Mouse (Mus musculus) small intestine, adult 2 months (tissue): ENCODE results near the gene Zfp287. TPM values are rescaled to one million over a fixed set of nuclear protein-coding genes. Genes with fewer than 3 reads are reported as not detected.
A peak's percentile ranks its signal among the peaks of the same experiment; 100 is the strongest.
"Not testable (repeated sequence)": the region's sequence is repeated elsewhere in the genome, so short reads cannot be mapped to it uniquely, and the experiment has no call there.

Experiments
- H3K27ac ChIP-seq: fragments of 200-500 bp; 2 replicates; pipeline ENCODE4 v1.5.1; 2012; ENCODE audit warnings: low read depth, low read length, control low read depth, inconsistent platforms; ENCODE audit not compliant: insufficient read depth
- H3K27me3 ChIP-seq: fragments of 200-500 bp; 2 replicates; pipeline ENCODE4 v1.6.1; 2012; ENCODE audit warnings: mild to moderate bottlenecking, moderate library complexity, low read length, inconsistent platforms; ENCODE audit not compliant: control insufficient read depth, insufficient read depth
- H3K36me3 ChIP-seq: fragments of 200-500 bp; 2 replicates; pipeline ENCODE4 v1.6.1; 2012; ENCODE audit warnings: mild to moderate bottlenecking, low read length, control low read depth, inconsistent platforms; ENCODE audit not compliant: control insufficient read depth, insufficient read depth
- H3K4me1 ChIP-seq: fragments of 200-500 bp; 2 replicates; pipeline ENCODE4 v1.6.1; 2012; ENCODE audit warnings: low read length, inconsistent platforms, mixed read lengths; ENCODE audit not compliant: control insufficient read depth, insufficient read depth, insufficient read length
- H3K4me3 ChIP-seq: fragments of 200-500 bp; 2 replicates; pipeline ENCODE4 v1.5.1; 2012; ENCODE audit warnings: low read depth, mild to moderate bottlenecking, control low read depth, inconsistent platforms, low read length, moderate library complexity
- CTCF ChIP-seq: fragments of 200-500 bp; IDR thresholded peaks from 2 replicates; pipeline ENCODE4 v1.5.1; 2012; ENCODE audit warnings: low read depth, mild to moderate bottlenecking, control low read depth, inconsistent platforms, low read length, moderate library complexity, mixed read lengths; ENCODE audit not compliant: insufficient replicate concordance, insufficient read length; ENCODE audit errors: extremely low read depth
- POLR2A ChIP-seq: fragments of 200-500 bp; IDR thresholded peaks from 2 replicates; pipeline ENCODE4 v1.6.1; 2012; ENCODE audit warnings: low read depth, mild to moderate bottlenecking, control low read depth, inconsistent platforms, low read length, moderate library complexity
- WGBS: fragments of 180-500 bp; shearing (Covaris S2); methylation state at CpG from one replicate; pipeline ENCODE4 v1.1.7; 2018; 5-methylcytosine and 5-hydroxymethylcytosine counted together
- polyA plus RNA-seq: library from polyadenylated mRNA; depleted of rRNA; stranded (reverse); fragments of >200 nt; gene quantifications from 2 replicates; pipeline ENCODE4 v1.2.3, GENCODE M21; 2012

Gene Zfp287
- polyA plus RNA-seq, 1 experiment = 0.39 TPM

DNA sequence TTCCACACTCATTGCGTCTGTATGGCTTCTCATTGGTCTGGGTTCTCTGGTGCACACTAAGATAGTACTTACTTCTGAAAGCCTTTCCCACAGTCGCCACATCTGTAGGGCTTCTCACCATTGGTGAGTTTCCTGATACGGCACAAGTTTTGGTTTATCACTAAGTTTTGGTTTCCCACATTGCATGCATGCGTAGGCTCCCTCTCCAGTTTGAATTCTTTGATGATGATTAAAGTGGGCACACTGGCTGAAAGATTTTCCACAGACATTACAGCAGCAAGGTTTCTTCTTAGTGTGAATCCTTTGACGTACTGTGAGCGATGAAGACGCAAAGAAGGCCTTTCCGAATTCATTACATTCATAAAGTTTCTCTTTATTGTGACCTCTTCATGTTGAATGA, 21.1 kb upstream of the Zfp287 start, which contains the start of gene Gm10428:
Gm10428 (plus strand) TSS at position 321 of the 400 bp plus-strand sequence.
- Histone ChIP-seq H3K27me3 (no peaks in the 10 kb centered on the region), H3K4me1 (peaks cover 3% of the 10 kb centered on the region; the same call in 1 of the 2 replicates), H3K4me3 (no peak within 1 kb of the TSS), H3K27ac (no peak within 1 kb of the TSS), H3K36me3 (no peaks in the 10 kb centered on the region)
- TF ChIP-seq CTCF (no peak), POLR2A (no peak)
- 90% methylated on average over 8 of the region's 8 CpGs for whole genome bisulfite sequencing

DNA sequence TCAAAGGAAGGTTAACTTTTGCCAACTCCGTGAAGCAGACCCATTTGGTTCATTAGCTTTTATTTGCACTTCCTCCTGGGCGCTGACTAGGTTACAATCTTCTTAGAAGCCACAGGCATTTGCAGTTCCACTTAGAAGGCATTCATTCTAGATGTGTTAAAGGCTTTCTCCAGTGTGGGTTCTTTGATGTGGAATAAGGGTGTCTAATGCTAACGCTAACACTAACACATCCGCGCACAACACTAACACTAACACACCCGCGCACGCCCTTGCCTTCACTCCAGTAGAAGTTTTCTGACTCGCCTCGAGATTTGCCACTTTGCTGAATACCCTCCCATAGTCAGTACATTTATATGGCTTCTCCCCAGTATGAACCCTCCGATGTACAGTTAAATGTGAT, 20.5 kb upstream of the Zfp287 start:
- TF ChIP-seq CTCF (no peak), POLR2A (no peak)
- Histone ChIP-seq H3K27ac (no peak overlapping the region), H3K36me3 (no peaks in the 10 kb centered on the region), H3K27me3 (no peaks in the 10 kb centered on the region), H3K4me3 (no peak overlapping the region), H3K4me1 (peaks cover 3% of the 10 kb centered on the region; the same call in 1 of the 2 replicates)
- WGBS = 62% methylated on average over 11 of the region's 11 CpGs

DNA sequence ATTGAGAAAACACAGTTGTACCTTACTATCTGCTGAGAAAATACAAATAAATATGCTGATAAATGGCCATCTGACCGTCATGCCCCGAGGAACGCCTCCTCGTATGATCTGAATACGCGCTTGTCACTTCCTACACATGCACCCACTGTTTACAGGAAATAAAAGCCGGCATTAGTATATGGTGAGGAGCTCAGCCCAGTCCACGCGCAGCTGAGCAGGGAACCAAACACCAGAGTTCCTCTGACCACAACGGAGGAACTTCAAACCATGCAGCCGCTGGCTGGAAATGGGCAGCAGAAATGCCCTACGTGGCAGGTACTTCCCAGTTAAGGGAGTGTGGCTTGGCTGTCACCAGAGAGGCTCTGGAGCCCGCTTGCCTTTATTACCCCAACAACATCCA, 17.7 kb upstream of the Zfp287 start:
- 75% methylated on average over 13 of the region's 13 CpGs for WGBS
- not testable (repeated sequence) for H3K4me3 ChIP-seq, H3K36me3 ChIP-seq, H3K27me3 ChIP-seq, H3K27ac ChIP-seq, H3K4me1 ChIP-seq

DNA sequence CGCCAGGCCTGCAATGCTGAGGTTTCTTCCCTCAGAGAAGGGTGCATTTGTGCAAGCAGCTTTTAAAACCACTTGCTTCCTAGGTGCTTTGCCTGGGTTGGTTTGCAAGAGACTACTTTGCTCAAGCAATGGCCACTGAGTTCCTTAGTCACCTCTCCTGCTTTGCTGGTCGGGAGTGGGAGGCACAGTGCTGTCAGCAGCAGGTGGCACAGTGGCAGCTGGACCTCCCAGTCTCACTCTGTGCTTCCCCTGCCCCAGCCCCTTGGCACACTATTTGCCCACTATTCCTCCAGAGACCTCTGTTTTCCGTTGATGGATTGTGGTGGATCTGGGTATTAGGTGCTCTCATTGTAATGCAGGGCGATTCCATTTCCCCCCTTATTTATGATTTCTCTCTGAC, 16.4 kb upstream of the Zfp287 start:
- Histone ChIP-seq H3K27me3 (no peaks in the 10 kb centered on the region), H3K27ac (no peak overlapping the region), H3K4me1 (peaks cover 6% of the 10 kb centered on the region; the same call in 1 of the 2 replicates), H3K36me3 (no peaks in the 10 kb centered on the region), H3K4me3 (no peak overlapping the region)
- no peak for TF ChIP-seq POLR2A
- TF ChIP-seq CTCF = no peak
- WGBS = 84% methylated on average over 4 of the region's 4 CpGs

DNA sequence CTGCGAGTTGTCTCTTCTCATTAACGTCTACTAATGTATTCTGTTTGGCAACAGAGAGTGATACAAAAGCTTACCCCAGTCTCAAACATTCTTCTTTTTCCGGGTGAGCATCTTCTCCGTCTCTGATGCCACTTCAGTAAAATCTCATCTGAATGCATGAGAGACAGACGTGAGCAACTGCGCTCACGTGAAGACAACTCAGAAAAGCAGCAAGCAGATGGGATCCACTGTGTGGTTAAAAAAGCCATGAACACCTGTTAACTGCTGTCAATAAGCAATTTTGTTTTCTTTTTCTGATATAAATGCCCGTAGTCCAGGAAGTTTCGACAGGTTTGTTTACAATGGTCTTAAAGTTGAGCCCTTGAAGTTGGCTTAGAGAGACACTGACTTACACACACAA, 15.5 kb upstream of the Zfp287 start:
- 73% methylated on average over 9 of the region's 9 CpGs for WGBS

DNA sequence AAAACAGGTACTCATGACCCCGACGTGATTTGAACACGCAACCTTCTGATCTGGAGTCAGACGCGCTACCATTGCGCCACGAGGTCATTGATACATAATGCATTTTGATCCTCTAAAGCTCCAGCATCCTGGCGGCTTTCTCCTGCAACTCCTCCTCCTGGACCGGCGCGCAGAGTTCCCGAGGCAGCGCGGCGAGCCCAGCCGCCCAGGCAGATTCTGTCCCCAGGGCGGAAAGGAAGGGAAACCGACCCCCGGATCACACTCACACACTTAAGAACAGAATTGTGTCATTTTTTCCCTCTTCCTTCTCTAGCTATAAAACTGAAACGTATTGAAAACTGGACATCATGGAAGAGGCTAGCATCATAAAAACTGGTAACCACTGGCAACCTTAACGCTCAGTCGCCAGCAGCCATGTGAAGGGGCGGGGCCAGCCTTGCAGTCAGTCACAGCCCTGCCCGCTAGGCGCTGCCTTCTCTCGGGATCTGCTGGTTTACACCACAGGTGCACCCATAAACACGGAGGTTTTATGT, 14.4 kb upstream of the Zfp287 start:
- Histone ChIP-seq H3K4me1 (peaks cover 6% of the 10 kb centered on the region; the same call in 1 of the 2 replicates), H3K4me3 (peak overlapping the region; percentile 40), H3K36me3 (no peaks in the 10 kb centered on the region), H3K27ac (no peak overlapping the region), H3K27me3 (no peaks in the 10 kb centered on the region)
- 5% methylated on average over 27 of the region's 27 CpGs for WGBS
- TF ChIP-seq POLR2A = no peak
- TF ChIP-seq CTCF = no peak

More for the DNA sequence above, 15.5 kb upstream of the Zfp287 start:
- H3K36me3 ChIP-seq = no peaks in the 10 kb centered on the region
- no peak for TF ChIP-seq CTCF
- no peak for TF ChIP-seq POLR2A
- H3K4me3 ChIP-seq = no peak overlapping the region
- H3K27me3 ChIP-seq = no peaks in the 10 kb centered on the region
- H3K27ac ChIP-seq = no peak overlapping the region
- peaks cover 6% of the 10 kb centered on the region; the same call in 1 of the 2 replicates for H3K4me1 ChIP-seq

DNA sequence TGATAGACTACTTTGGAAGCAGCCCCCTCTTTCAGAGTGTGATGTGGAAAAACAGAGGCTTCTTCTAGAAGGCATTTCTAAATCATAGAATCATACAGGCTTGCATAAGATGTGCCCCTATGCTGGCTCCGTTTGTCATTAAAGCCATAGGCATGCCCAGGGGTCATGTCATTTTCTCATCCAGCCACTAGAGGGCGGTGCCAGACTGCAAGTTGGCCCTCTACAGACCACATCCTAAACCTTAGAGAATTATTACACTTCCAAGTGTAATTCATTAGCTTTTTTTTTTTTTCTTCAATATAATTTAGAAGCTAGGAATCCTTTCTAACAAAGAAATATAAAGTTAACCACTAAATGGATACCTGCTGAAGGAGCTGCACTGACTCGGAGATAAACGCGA, 12.4 kb upstream of the Zfp287 start:
- Histone ChIP-seq H3K27me3 (no peaks in the 10 kb centered on the region), H3K4me3 (no peak overlapping the region), H3K36me3 (no peaks in the 10 kb centered on the region), H3K4me1 (peaks cover 6% of the 10 kb centered on the region; the same call in 1 of the 2 replicates), H3K27ac (no peak overlapping the region)
- TF ChIP-seq CTCF (peak; percentile 87; the same call in 1 of the 2 replicates), POLR2A (no peak)
- WGBS = 49% methylated on average over 5 of the region's 5 CpGs
